Mouse (Mus musculus): ENCODE data around the gene Togaram1. TPM values are rescaled to one million over a fixed set of nuclear protein-coding genes. Genes with fewer than 3 reads are reported as not detected.

The Togaram1 gene
- total and polyA plus RNA-seq, 3 experiments = 14.8 to 22.7 (median 15.9) TPM

DNA sequence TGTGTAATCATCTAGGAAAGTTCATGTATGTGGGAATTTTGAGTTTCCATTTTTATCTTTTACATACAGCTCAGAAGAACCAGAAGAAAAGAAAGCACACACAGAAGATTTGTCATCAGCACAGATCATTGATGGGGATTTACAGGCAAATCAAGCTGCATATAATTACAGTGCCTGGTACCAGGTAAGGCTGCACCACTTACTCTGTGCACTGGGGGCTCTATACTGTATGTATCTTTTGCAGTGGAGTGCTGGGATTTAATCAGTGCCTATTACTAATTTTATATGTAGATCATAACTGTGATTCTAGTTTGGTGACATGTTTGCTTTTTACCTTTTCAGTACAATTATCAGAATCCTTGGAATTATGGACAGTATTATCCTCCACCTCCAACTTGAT lies 95.5 kb downstream of the Togaram1 start:
- Histone ChIP-seq H3K79me2 (ENCODE audit: control insufficient read depth, insufficient read depth, low read length, poor library complexity) (no peaks in the 10 kb centered on the region), H3K4me3 (ENCODE audit: control insufficient read depth in 1 of 2, insufficient read depth in 1 of 2, low read depth in 2 of 2, low read length in 2 of 2) (no peak overlapping the region), H3K36me3 (ENCODE audit: control insufficient read depth in 1 of 2, insufficient read depth in 2 of 2, low read length in 2 of 2) (peaks cover 25 to 54% of the 10 kb centered on the region in 2 experiments), H3K4me1 (ENCODE audit: control insufficient read depth in 1 of 2, insufficient read depth in 2 of 2, low read length in 2 of 2) (peaks cover 4 to 10% of the 10 kb centered on the region in 2 experiments), H3K27ac (ENCODE audit: control insufficient read depth, low read depth, low read length) (no peak overlapping the region), H3K27me3 (ENCODE audit: control insufficient read depth in 1 of 2, insufficient read depth in 2 of 2, low read length in 2 of 2) (no peaks in the 10 kb centered on the region), H3K9me3 (replicated peaks; ENCODE audit: insufficient read depth, low read length) (no peaks in the 10 kb centered on the region), H3K9ac (ENCODE audit: control insufficient read depth, low read depth, low read length, poor library complexity, severe bottlenecking) (no peak overlapping the region)
- TF ChIP-seq TAL1 (IDR thresholded peaks at IDR 0.05; ENCODE audit: low read length) (no peak), CHD1 (IDR thresholded peaks at IDR 0.05; ENCODE audit: low read depth, low read length) (no peak), USF2 (IDR thresholded peaks at IDR 0.05; ENCODE audit: borderline replicate concordance in 1 of 2, insufficient read depth in 1 of 2, low read depth in 1 of 2, low read length in 2 of 2) (no peak), UBTF (IDR thresholded peaks at IDR 0.05; ENCODE audit: borderline replicate concordance, insufficient read depth, low read depth, low read length) (no peak), RAD21 (IDR thresholded peaks at IDR 0.05; ENCODE audit: low read depth, low read length) (no peak), TBP (IDR thresholded peaks at IDR 0.05; ENCODE audit: low read depth, low read length) (no peak), ELF1 (IDR thresholded peaks at IDR 0.05; ENCODE audit: low read depth, low read length) (no peak), ZKSCAN1 (IDR thresholded peaks at IDR 0.05; ENCODE audit: low read depth, low read length) (no peak), NRF1 (IDR thresholded peaks at IDR 0.05; ENCODE audit: insufficient read depth, low read depth, low read length, poor library complexity, severe bottlenecking) (no peak), HCFC1 (IDR thresholded peaks at IDR 0.05; ENCODE audit: low read depth, low read length) (no peak), EP300 (IDR thresholded peaks at IDR 0.05; ENCODE audit: low read depth in 1 of 2, low read length in 2 of 2) (no peak), USF1 (IDR thresholded peaks at IDR 0.05; ENCODE audit: low read depth, low read length) (no peak), ZMIZ1 (IDR thresholded peaks at IDR 0.05; ENCODE audit: low read depth, low read length) (no peak), POLR2AphosphoS2 (IDR thresholded peaks at IDR 0.05; ENCODE audit: low read length) (no peak), E2F4 (IDR thresholded peaks at IDR 0.05; ENCODE audit: borderline replicate concordance, low read depth, low read length) (no peak)
- DNase-seq (ENCODE audit: low read depth, low spot score) = no peak

DNA sequence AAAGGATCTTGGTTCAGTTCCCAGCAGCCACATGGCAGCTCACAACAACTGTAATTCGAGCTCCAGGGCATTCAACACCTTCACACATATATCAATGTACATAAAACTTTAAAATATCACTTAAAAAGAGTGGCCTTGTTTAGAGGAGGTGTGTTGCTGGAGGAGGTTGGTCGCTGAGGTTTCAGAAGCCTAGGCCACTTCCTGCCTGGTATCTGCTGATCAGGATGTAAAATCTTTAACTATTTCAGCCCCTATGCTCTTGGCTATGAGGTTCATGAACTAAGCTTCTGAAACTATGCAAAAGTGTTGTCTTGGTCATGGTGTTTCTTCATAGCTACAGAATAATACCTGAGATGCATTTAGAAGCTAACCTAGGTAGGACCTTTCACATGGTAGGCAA lies 99.6 kb downstream of the Togaram1 start:
- Histone ChIP-seq H3K4me3 (ENCODE audit: control insufficient read depth in 1 of 2, insufficient read depth in 1 of 2, low read depth in 2 of 2, low read length in 2 of 2) (no peak overlapping the region), H3K36me3 (ENCODE audit: control insufficient read depth in 1 of 2, insufficient read depth in 2 of 2, low read length in 2 of 2) (peaks cover 27 to 33% of the 10 kb centered on the region in 2 experiments), H3K4me1 (ENCODE audit: control insufficient read depth in 1 of 2, insufficient read depth in 2 of 2, low read length in 2 of 2) (peaks cover 7 to 11% of the 10 kb centered on the region in 2 experiments), H3K27me3 (ENCODE audit: control insufficient read depth in 1 of 2, insufficient read depth in 2 of 2, low read length in 2 of 2) (no peaks in the 10 kb centered on the region), H3K79me2 (ENCODE audit: control insufficient read depth, insufficient read depth, low read length, poor library complexity) (no peaks in the 10 kb centered on the region), H3K27ac (ENCODE audit: control insufficient read depth, low read depth, low read length) (no peak overlapping the region), H3K9ac (ENCODE audit: control insufficient read depth, low read depth, low read length, poor library complexity, severe bottlenecking) (no peak overlapping the region), H3K9me3 (replicated peaks; ENCODE audit: insufficient read depth, low read length) (no peaks in the 10 kb centered on the region)
- peak; percentile 39 for DNase-seq (ENCODE audit: low read depth, low spot score)
- no peak for TF ChIP-seq ZKSCAN1 (IDR thresholded peaks at IDR 0.05; ENCODE audit: low read depth, low read length)
- TF ChIP-seq POLR2AphosphoS5 (IDR thresholded peaks at IDR 0.05; ENCODE audit: borderline replicate concordance, low read depth, low read length) = no peak
- TF ChIP-seq GABPA (IDR thresholded peaks at IDR 0.05; ENCODE audit: low read depth, low read length) = no peak
- no peak for TF ChIP-seq ZNF384 (IDR thresholded peaks at IDR 0.05; ENCODE audit: low read depth, low read length)
- TF ChIP-seq ZC3H11A (IDR thresholded peaks at IDR 0.05; ENCODE audit: low read depth, low read length) = no peak
- TF ChIP-seq MAFK (IDR thresholded peaks at IDR 0.05; ENCODE audit: borderline replicate concordance, low read depth, low read length) = no peak
- peak; percentile 21; the same call in 1 of the 2 replicates for TF ChIP-seq SIN3A (IDR thresholded peaks at IDR 0.05; ENCODE audit: low read length)
- TF ChIP-seq GATA1 (IDR thresholded peaks at IDR 0.05; ENCODE audit: low read depth, low read length) = peak; percentile 53
- no peak for TF ChIP-seq E2F4 (IDR thresholded peaks at IDR 0.05; ENCODE audit: borderline replicate concordance, low read depth, low read length)
- TF ChIP-seq TAL1 (IDR thresholded peaks at IDR 0.05; ENCODE audit: low read length) = no peak
- no peak for TF ChIP-seq NRF1 (IDR thresholded peaks at IDR 0.05; ENCODE audit: insufficient read depth, low read depth, low read length, poor library complexity, severe bottlenecking)
- no peak for TF ChIP-seq MXI1 (IDR thresholded peaks at IDR 0.05; ENCODE audit: low read depth, low read length)
- peak; percentile 41; the same call in 1 of the 2 replicates for TF ChIP-seq RCOR1 (IDR thresholded peaks at IDR 0.05; ENCODE audit: low read depth, low read length)
- no peak for TF ChIP-seq JUND (IDR thresholded peaks at IDR 0.05; ENCODE audit: low read depth, low read length)
- no peak for TF ChIP-seq TCF12 (IDR thresholded peaks at IDR 0.05; ENCODE audit: low read depth, low read length)
- no peak for TF ChIP-seq RAD21 (IDR thresholded peaks at IDR 0.05; ENCODE audit: low read depth, low read length)
- TF ChIP-seq MAX (IDR thresholded peaks at IDR 0.05; ENCODE audit: low read length) = no peak
- TF ChIP-seq ETS1 (IDR thresholded peaks at IDR 0.05; ENCODE audit: low read depth, low read length) = no peak
- TF ChIP-seq ZMIZ1 (IDR thresholded peaks at IDR 0.05; ENCODE audit: low read depth, low read length) = no peak
- TF ChIP-seq CTCF (IDR thresholded peaks at IDR 0.05 in 2 of 3, conservative IDR thresholded peaks at IDR 0.05 in 1 of 3; ENCODE audit: control insufficient read depth in 1 of 3, insufficient read depth in 1 of 3, low read depth in 2 of 3, low read length in 3 of 3, poor library complexity in 1 of 3, severe bottlenecking in 1 of 3) = no peak

Data from MEL (cell line).